Comparison of ENCODE assay signal across 20 mouse cellular contexts in the genomic region with DNA sequence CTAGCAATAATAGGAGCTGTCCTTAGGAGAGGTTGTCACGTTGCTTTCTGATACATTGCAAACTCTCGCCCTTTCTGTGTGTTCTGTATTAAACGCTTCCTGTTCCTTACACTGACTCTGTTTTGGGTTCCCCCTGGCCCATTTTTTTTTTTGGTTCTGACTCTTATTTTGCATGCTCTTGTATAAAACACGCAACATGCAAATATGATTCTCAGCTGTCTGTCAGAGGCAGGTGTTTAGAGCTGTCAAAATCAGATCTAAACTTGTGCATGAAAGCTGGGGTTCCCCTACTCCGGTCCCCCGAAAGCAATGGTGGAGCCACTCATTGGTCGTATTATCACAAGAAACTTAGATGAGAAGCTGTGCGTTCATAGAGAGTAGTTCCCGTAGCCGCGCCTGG. TPM values are rescaled to one million over a fixed set of nuclear protein-coding genes. Genes with fewer than 3 reads are reported as not detected.
A peak's percentile ranks its signal among the peaks of the same experiment; 100 is the strongest.
DNase-seq lines count a peak whose midpoint lies in the region; ATAC-seq and TF ChIP-seq lines count a peak whose summit lies in the region.
"Had no signal": no experiment of that assay in that cellular context is flagged by ENCODE, and none has a peak within 500 bp of the region (broad histone marks: within the 10 kb centered on the region; RNA-seq: fewer than 3 reads in every experiment).

No protein-coding gene starts in this region.

- no peak overlapping the region for H3K4me3 ChIP-seq in forebrain, embryonic 15.5 days
- no peak overlapping the region for H3K4me3 ChIP-seq in forebrain, embryonic 13.5 days
- no peak overlapping the region for H3K4me3 ChIP-seq in olfactory bulb, adult 2 months (ENCODE audit: insufficient read depth, low read depth, low read length)
- H3K4me3 ChIP-seq: embryonic facial prominence, embryonic 10.5 days; embryonic facial prominence, embryonic 12.5 days; forebrain, embryonic 12.5 days had no signal

- peak overlapping the region; percentile 9; the same call in 1 of the 2 replicates for H3K27ac ChIP-seq in forebrain, embryonic 15.5 days (replicated peaks)
- no peak overlapping the region for H3K27ac ChIP-seq in forebrain, embryonic 13.5 days
- H3K27ac ChIP-seq in olfactory bulb, adult 2 months (ENCODE audit: insufficient read depth, low read depth, low read length): 0 out of 2 replicates have a peak overlapping the region, but pooled peaks have one; percentile 5
- H3K27ac ChIP-seq: embryonic facial prominence, embryonic 10.5 days; embryonic facial prominence, embryonic 12.5 days; forebrain, embryonic 12.5 days had no signal

- H3K36me3 ChIP-seq in forebrain, embryonic 15.5 days: no peaks in the 10 kb centered on the region
- H3K36me3 ChIP-seq in forebrain, embryonic 13.5 days (ENCODE audit: poor library complexity, severe bottlenecking): no peaks in the 10 kb centered on the region
- H3K36me3 ChIP-seq: G1E had no signal

- no peak overlapping the region for H3K4me2 ChIP-seq in forebrain, embryonic 15.5 days (replicated peaks)
- no peak overlapping the region for H3K4me2 ChIP-seq in forebrain, embryonic 13.5 days
- H3K4me2 ChIP-seq: embryonic facial prominence, embryonic 12.5 days; forebrain, embryonic 12.5 days had no signal

- H3K9me3 ChIP-seq in forebrain, embryonic 15.5 days: no peaks in the 10 kb centered on the region
- H3K9me3 ChIP-seq in forebrain, embryonic 13.5 days (replicated peaks): no peaks in the 10 kb centered on the region
- H3K9me3 ChIP-seq: embryonic facial prominence, embryonic 10.5 days; embryonic facial prominence, embryonic 12.5 days; forebrain, embryonic 12.5 days had no signal

- peaks cover 63% of the 10 kb centered on the region for H3K4me1 ChIP-seq in forebrain, embryonic 15.5 days
- peaks cover 62% of the 10 kb centered on the region for H3K4me1 ChIP-seq in forebrain, embryonic 13.5 days
- H3K4me1 ChIP-seq in olfactory bulb, adult 2 months (ENCODE audit: control insufficient read depth, insufficient read depth, low read length): peaks cover 35% of the 10 kb centered on the region

- WGBS in forebrain, embryonic 15.5 days: 56% methylated on average over 11 of the region's 11 CpGs
- 65% methylated on average over 11 of the region's 11 CpGs for WGBS in forebrain, embryonic 13.5 days
- 54% methylated on average over 11 of the region's 11 CpGs for WGBS in olfactory bulb, adult 2 months

- H3K9ac ChIP-seq in forebrain, embryonic 15.5 days (replicated peaks): no peak overlapping the region
- no peak overlapping the region for H3K9ac ChIP-seq in forebrain, embryonic 13.5 days
- H3K9ac ChIP-seq: embryonic facial prominence, embryonic 12.5 days; forebrain, embryonic 12.5 days had no signal

- no peak for ATAC-seq in forebrain, embryonic 15.5 days (replicated peaks)
- ATAC-seq in forebrain, embryonic 13.5 days: no peak
- ATAC-seq: activated CD4-positive, CD25-positive, alpha-beta regulatory T cell, adult 4 months; forebrain, embryonic 16.5 days; Patski had no signal

- TF ChIP-seq CTCF in olfactory bulb, adult 2 months (IDR thresholded peaks at IDR 0.05; ENCODE audit: insufficient read depth, low read depth, low read length): no peak

- TF ChIP-seq POLR2A in olfactory bulb, adult 2 months (IDR thresholded peaks at IDR 0.05; ENCODE audit: insufficient read depth, low read depth, low read length): no peak

- H3K27me3 ChIP-seq in forebrain, embryonic 15.5 days: no peaks in the 10 kb centered on the region
- no peaks in the 10 kb centered on the region for H3K27me3 ChIP-seq in forebrain, embryonic 13.5 days
- H3K27me3 ChIP-seq: embryonic facial prominence, embryonic 12.5 days; forebrain, embryonic 12.5 days; Patski had no signal

- DNase-seq in A20 (ENCODE audit: low read depth, low spot score): peak; percentile 63
- no peak for DNase-seq in kidney, adult 8-10 months
- DNase-seq: adrenal gland, adult 8-10 months; adrenal gland, postnatal 14 days; adrenal gland, postnatal 36 days; cerebellum, adult 11-12 months; cerebellum, adult 2 months; cerebellum, adult 9-10 months; cerebellum, postnatal 10 days; cerebellum, postnatal 25 days had no signal

RNA-seq across cellular contexts. Expression of a gene that starts 25.5 kb away (rescaled TPM):
- 31.1 and 35.6 TPM in 2 replicates for polyA plus RNA-seq in forebrain, embryonic 15.5 days (2015; fragmentation: Nextera tagmentation; extraction: Ambion mirVana)
- 15.9 and 17.7 TPM in 2 replicates for polyA plus RNA-seq in forebrain, embryonic 13.5 days (2015; fragmentation: Nextera tagmentation; extraction: Ambion mirVana)
- not detected in 2 replicates for polyA plus RNA-seq in olfactory bulb, adult 2 months (2012; ENCODE audit: insufficient read depth, insufficient read length, low replicate concordance, missing spikeins)
